Mouse (Mus musculus) hindbrain, embryonic 11.5 days (tissue): ENCODE measurements around the gene Mbnl2. TPM values are rescaled to one million over a fixed set of nuclear protein-coding genes. Genes with fewer than 3 reads are reported as not detected.

Experiments used
- ATAC-seq: fragments of 200-750 bp; cut with Nextera tagmentation; 2 replicates; pipeline ENCODE4 v1.8.0; 2017; ENCODE audit warnings: mild to moderate bottlenecking, moderate TSS enrichment, moderate library complexity; ENCODE audit not compliant: low FRiP score
- DNase-seq: peaks from one replicate; pipeline ENCODE4 v3.0.0-alpha.2; 2015; ENCODE audit warnings: low spot score
- H3K27ac ChIP-seq: fragments of 300-500 bp; sonication (generic); 2 replicates; pipeline ENCODE4 v1.5.1; 2014; ENCODE audit warnings: mild to moderate bottlenecking, low read depth, low read length
- H3K27me3 ChIP-seq: fragments of 300-500 bp; sonication (generic); 2 replicates; pipeline ENCODE4 v1.6.1; 2014; ENCODE audit warnings: mild to moderate bottlenecking, low read length, moderate library complexity, mixed read lengths; ENCODE audit not compliant: control insufficient read depth, insufficient read depth
- H3K36me3 ChIP-seq: fragments of 300-500 bp; sonication (generic); 2 replicates; pipeline ENCODE4 v1.6.1; 2014; ENCODE audit warnings: mild to moderate bottlenecking, low read length, moderate library complexity, mixed read lengths; ENCODE audit not compliant: control insufficient read depth, insufficient read depth
- H3K4me1 ChIP-seq: fragments of 300-500 bp; sonication (generic); replicated peaks from 2 replicates; pipeline ENCODE4 v1.6.1; 2014; ENCODE audit warnings: low read length, mixed read lengths; ENCODE audit not compliant: control insufficient read depth, insufficient read depth
- H3K4me2 ChIP-seq: fragments of 300-500 bp; sonication (generic); replicated peaks from 2 replicates; pipeline ENCODE4 v1.6.1; 2014; ENCODE audit warnings: mild to moderate bottlenecking, low read depth, low read length
- H3K4me3 ChIP-seq: fragments of 300-500 bp; sonication (generic); 2 replicates; pipeline ENCODE4 v1.5.1; 2014; ENCODE audit warnings: low read depth, low read length
- H3K9ac ChIP-seq: fragments of 300-500 bp; sonication (generic); 2 replicates; pipeline ENCODE4 v1.6.1; 2014; ENCODE audit warnings: low read depth, low read length
- H3K9me3 ChIP-seq: fragments of 300-500 bp; sonication (generic); 2 replicates; pipeline ENCODE4 v1.6.1; 2016; ENCODE audit warnings: low read length; ENCODE audit not compliant: control insufficient read depth
- WGBS: fragments of 180-500 bp; shearing (Covaris S2); extraction: QIAGEN DNeasy Blood & Tissue Kit; methylation state at CpG from one replicate; pipeline ENCODE4 v1.1.7; 2014; 5-methylcytosine and 5-hydroxymethylcytosine counted together
- polyA plus RNA-seq: library from polyadenylated mRNA; unstranded; fragments of >200 nt; fragmentation: Nextera tagmentation; extraction: Ambion mirVana; gene quantifications from 2 replicates; pipeline ENCODE4 v1.2.1, GENCODE M21; 2014

The Mbnl2 gene
- polyA plus RNA-seq: 44.7 and 50.1 TPM in 2 replicates

DNA sequence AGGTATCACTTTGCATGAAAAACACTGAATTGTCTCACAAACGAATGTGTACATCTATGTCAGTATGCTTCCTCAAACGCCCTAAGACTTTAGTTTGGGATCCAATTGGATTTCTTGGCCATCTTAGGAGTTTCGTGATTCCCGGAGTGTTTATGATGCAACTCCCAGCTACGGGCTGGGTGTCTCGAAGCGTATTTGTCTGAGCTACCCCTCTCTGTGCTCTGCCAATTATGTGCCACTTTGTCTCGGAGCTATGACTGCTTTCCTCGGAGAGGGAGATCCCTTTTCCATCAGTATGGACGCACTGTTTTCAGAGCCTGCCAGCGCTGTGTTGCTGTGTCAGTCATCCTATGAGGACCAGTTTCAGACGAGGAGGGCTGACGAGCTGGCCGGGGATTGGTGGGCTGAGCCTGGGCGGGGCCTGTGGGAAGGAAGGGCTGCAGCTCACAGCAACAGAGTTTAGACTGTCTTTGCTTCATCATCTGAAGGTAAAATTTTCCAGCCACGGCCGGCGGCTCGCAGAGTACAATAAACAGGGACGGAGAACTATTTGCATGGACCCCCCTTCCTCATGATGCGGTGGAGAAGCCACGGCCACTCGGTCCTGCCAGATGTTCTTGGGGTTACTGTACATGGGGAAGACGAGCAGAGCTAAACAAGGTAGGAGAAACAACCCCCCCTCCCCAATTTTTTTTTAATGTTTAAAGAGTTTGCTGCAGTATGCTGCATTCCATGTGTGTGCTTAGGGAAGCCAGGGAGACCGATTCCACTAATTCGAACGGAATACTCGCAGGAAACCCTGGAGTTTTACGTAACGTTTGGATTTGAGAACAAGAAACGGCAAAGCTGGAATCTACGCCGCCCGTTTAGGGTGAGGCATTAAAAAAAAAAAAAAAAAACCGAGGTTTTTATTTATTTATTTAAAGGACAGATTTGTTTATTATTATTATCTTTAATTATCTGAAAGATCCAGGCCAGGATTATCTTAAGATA is at the start of gene Mbnl2:
TSS of gene Mbnl2 (plus strand) at position 424 of the 993 bp plus-strand sequence.
- Histone ChIP-seq H3K9ac (peak within 1 kb of the TSS; percentile 57), H3K4me2 (peak within 1 kb of the TSS; percentile 58), H3K9me3 (no peaks in the 10 kb centered on the region), H3K27ac (peak within 1 kb of the TSS; percentile 63), H3K4me1 (peaks cover 2% of the 10 kb centered on the region; the same call in 1 of the 2 replicates), H3K27me3 (no peaks in the 10 kb centered on the region), H3K36me3 (no peaks in the 10 kb centered on the region), H3K4me3 (peak within 1 kb of the TSS; percentile 66)
- DNase-seq (peak; percentile 91), ATAC-seq (peak; percentile 99)
- WGBS: 3% methylated on average over 35 of the region's 35 CpGs

DNA sequence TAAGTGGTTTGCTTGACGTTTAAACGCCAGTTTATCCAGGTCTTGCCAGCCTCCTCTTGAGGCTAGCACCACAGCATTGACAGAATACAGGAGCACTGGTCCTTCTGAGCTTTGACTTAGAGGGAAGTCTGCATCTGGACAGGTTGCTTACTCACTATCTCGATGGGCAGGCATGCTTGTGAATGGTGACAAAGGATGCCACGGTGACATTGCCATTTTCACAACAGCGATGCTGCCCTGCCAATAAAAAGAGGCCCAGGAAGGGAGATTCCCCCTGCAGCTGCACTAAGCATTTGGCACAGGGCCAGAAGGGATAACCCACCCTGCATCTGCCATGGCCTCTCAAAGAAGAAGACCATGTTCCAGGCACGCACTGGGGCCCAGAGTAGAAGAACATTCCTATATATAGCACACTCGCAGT is 43.4 kb upstream of the Mbnl2 start:
- no peak overlapping the region for H3K4me3 ChIP-seq
- no peaks in the 10 kb centered on the region for H3K4me1 ChIP-seq
- H3K4me2 ChIP-seq: no peak overlapping the region
- no peak overlapping the region for H3K9ac ChIP-seq
- DNase-seq: peak; percentile 12
- H3K27me3 ChIP-seq: no peaks in the 10 kb centered on the region
- H3K36me3 ChIP-seq: no peaks in the 10 kb centered on the region
- H3K9me3 ChIP-seq: peaks cover 4% of the 10 kb centered on the region; the same call in 1 of the 2 replicates
- no peak for ATAC-seq
- H3K27ac ChIP-seq: no peak overlapping the region
- WGBS: 79% methylated on average over 7 of the region's 7 CpGs

DNA sequence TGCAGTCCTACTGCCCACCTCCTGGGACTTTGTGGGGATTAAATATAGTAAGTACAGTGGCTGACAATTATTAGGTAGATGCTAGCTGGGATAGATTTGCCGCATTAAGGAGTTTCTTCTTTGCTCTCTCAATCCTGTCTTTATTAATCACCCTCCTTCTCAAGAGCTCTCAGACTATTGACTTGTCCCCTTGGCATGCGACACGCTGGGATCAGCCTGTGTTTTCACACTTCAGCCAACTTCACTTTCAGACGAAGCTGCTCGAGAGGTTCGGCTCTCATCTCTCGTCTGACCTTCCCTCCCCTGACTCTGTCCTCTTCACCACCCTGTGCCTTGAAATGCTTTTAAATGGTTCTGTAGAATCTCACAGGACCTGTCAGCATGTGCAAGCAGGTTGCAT is 39.9 kb upstream of the Mbnl2 start:
- no peak overlapping the region for H3K27ac ChIP-seq
- H3K4me1 ChIP-seq: no peaks in the 10 kb centered on the region
- ATAC-seq: no peak
- H3K27me3 ChIP-seq: no peaks in the 10 kb centered on the region
- no peak overlapping the region for H3K9ac ChIP-seq
- 86% methylated on average over 7 of the region's 7 CpGs for WGBS
- no peaks in the 10 kb centered on the region for H3K36me3 ChIP-seq
- H3K4me3 ChIP-seq: no peak overlapping the region
- H3K4me2 ChIP-seq: no peak overlapping the region
- no peak for DNase-seq
- no peaks in the 10 kb centered on the region for H3K9me3 ChIP-seq

DNA sequence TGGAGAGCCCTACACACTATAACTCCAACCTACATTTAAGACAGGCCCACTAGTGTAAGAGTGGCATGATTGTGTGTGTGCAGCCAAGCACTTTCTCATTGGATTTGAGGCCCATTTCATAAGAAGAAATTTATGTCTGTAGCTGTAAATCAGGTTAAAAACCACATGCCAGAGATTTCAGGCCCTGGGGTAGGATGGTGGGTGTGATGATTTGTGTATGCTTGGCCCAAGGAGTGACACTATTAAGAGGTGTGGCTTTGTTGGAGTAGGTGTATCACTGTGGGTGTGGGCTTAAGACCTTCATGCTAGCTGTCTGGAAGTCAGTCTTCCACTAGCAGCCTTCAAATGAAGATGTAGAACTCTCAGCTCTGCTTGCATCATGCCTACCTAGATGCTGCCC is 37.0 kb upstream of the Mbnl2 start:
- Histone ChIP-seq H3K27ac (no peak overlapping the region), H3K9me3 (no peaks in the 10 kb centered on the region), H3K9ac (no peak overlapping the region), H3K4me2 (no peak overlapping the region), H3K4me1 (no peaks in the 10 kb centered on the region), H3K4me3 (no peak overlapping the region), H3K36me3 (no peaks in the 10 kb centered on the region), H3K27me3 (no peaks in the 10 kb centered on the region)
- DNase-seq (no peak), ATAC-seq (no peak)

DNA sequence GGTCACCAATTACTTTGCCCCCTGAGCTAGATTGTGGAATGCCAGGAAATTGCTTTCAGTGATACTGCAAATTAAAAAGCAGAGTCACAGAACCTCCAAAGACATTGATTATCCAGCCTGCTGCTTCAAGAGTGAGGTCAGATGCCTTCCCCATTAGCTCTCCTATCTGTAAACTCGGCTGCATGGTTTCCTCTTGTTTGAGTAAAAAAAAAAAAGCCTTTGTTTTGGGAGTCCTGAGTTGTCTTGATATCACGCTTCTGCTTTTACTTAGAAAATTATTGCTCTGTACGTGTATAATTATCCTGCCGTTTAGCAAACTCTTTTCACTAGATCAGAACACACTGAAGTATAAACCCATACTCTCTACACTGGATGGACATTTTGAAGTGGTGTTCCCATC is 35.3 kb upstream of the Mbnl2 start:
- no peaks in the 10 kb centered on the region for H3K4me1 ChIP-seq
- no peaks in the 10 kb centered on the region for H3K27me3 ChIP-seq
- H3K36me3 ChIP-seq: no peaks in the 10 kb centered on the region
- ATAC-seq (no peak), DNase-seq (no peak)
- no peaks in the 10 kb centered on the region for H3K9me3 ChIP-seq
- no peak overlapping the region for H3K4me3 ChIP-seq
- WGBS: 72% methylated on average over 4 of the region's 4 CpGs
- H3K27ac ChIP-seq: no peak overlapping the region
- no peak overlapping the region for H3K9ac ChIP-seq
- no peak overlapping the region for H3K4me2 ChIP-seq

DNA sequence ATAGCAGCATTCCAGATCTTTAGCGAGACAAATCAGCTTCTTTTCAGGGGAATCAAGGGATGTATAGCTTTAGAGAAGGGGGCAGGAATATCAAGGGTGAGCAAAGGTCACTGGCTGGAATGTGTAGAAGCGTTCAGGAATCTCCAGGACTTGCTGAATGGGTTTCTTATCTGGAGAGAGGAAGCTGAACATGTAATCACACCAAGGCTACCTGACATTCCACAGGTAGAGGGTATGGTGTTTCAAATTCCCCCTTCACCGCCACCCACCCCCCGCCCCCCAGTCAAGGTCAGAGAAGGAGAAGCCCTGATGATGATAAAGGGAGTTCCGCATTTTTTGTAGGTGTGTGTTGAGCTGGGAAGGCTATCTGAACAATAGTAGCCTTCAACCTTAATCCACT is 32.8 kb upstream of the Mbnl2 start:
- Histone ChIP-seq H3K4me3 (no peak overlapping the region), H3K27me3 (no peaks in the 10 kb centered on the region), H3K27ac (no peak overlapping the region), H3K36me3 (no peaks in the 10 kb centered on the region), H3K9ac (no peak overlapping the region), H3K4me1 (no peaks in the 10 kb centered on the region), H3K4me2 (no peak overlapping the region), H3K9me3 (no peaks in the 10 kb centered on the region)
- ATAC-seq (no peak), DNase-seq (no peak)
- WGBS: 72% methylated on average over 5 of the region's 5 CpGs

DNA sequence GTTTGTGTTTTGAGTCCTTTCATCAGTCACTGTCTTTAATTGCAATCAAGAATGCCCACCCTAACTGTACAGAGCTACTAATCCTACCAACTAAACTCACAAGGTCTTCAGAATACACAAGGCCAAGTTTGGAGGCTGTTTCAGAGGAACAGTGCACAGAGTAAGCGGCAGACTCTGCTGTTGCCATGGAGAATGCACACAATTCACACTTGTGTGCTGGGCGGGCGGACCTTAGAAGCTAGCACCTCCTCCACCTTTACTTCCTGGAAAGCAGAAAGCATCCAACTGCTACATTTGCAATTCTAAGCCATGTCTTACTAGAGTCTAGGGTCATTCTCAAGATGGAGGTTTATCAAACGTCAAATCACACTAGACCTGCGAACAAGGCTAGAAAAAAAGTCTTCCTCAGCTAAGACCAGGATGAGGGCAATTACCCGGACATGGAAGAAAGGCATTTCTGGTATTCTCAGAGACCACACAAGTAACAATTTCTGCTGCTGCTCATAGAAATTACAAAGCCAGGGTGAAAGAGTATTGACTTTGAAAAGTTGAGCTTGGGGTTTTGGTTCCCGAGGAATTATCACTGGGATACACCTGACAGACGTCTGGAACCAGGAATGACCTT is 30.3 kb upstream of the Mbnl2 start:
- Histone ChIP-seq H3K4me1 (no peaks in the 10 kb centered on the region), H3K9ac (no peak overlapping the region), H3K27me3 (no peaks in the 10 kb centered on the region), H3K36me3 (no peaks in the 10 kb centered on the region), H3K4me2 (no peak overlapping the region), H3K9me3 (no peaks in the 10 kb centered on the region), H3K4me3 (no peak overlapping the region), H3K27ac (no peak overlapping the region)
- DNase-seq: no peak
- WGBS: 77% methylated on average over 8 of the region's 8 CpGs
- no peak for ATAC-seq

DNA sequence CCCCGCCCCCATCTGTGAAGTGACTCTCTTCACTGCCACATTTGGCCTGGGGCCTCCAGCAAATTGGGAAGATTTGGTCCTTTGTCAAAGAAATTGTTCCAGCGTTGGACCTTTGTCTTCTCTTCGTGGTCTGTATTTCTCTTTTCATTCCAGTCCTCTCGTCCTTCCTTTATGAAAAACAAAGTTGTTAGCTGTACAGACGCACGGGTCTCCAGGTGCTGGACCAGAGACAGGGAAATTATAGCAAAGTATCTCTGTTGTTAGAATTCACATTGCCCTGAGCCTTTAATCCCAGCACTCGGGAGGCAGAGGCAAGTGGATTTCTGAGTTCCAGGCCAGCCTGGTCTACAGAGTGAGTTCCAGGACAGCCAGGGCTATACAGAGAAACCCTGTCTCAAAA is 22.1 kb upstream of the Mbnl2 start:
- Histone ChIP-seq H3K4me3 (no peak overlapping the region), H3K9ac (no peak overlapping the region), H3K4me1 (no peaks in the 10 kb centered on the region), H3K27ac (no peak overlapping the region), H3K36me3 (no peaks in the 10 kb centered on the region), H3K27me3 (no peaks in the 10 kb centered on the region), H3K9me3 (no peaks in the 10 kb centered on the region), H3K4me2 (no peak overlapping the region)
- 81% methylated on average over 7 of the region's 7 CpGs for WGBS
- ATAC-seq: no peak
- DNase-seq: no peak
